42 mouse cellular contexts compared by ENCODE assay signal in genomic region chr4:107201779-107202178, GRCm38 (mm10). TPM values are rescaled to one million over a fixed set of nuclear protein-coding genes. Genes with fewer than 3 reads are reported as not detected.
DNase-seq lines count a peak whose midpoint lies in the region; ATAC-seq lines count a peak whose summit lies in the region.
"Had no signal": no experiment of that assay in that cellular context is flagged by ENCODE, and none has a peak within 500 bp of the region (broad histone marks: within the 10 kb centered on the region; RNA-seq: fewer than 3 reads in every experiment).

No protein-coding gene starts in this region.

- peaks cover 4% of the 10 kb centered on the region; the same call in 1 of the 2 replicates for H3K36me3 ChIP-seq in forebrain, embryonic 11.5 days (ENCODE audit: control insufficient read depth, insufficient read depth, low read length)
- peaks cover 90% of the 10 kb centered on the region for H3K36me3 ChIP-seq in forebrain, embryonic 12.5 days (replicated peaks)

- H3K27ac ChIP-seq in forebrain, embryonic 11.5 days (ENCODE audit: low read depth, low read length), result no peak overlapping the region
- no peak overlapping the region for H3K27ac ChIP-seq in forebrain, embryonic 12.5 days
- H3K27ac ChIP-seq: embryonic facial prominence, embryonic 13.5 days; forebrain, embryonic 10.5 days; heart, embryonic 10.5 days; heart, embryonic 15.5 days; hindbrain, embryonic 12.5 days; hindbrain, postnatal 0 days; kidney, embryonic 15.5 days; layer of hippocampus, adult 2 months; liver, embryonic 14.5 days; midbrain, embryonic 12.5 days had no signal

- no peaks in the 10 kb centered on the region for H3K9me3 ChIP-seq in forebrain, embryonic 11.5 days (ENCODE audit: control insufficient read depth, low read length)
- no peaks in the 10 kb centered on the region for H3K9me3 ChIP-seq in forebrain, embryonic 12.5 days
- H3K9me3 ChIP-seq: embryonic facial prominence, embryonic 13.5 days; forebrain, embryonic 10.5 days; heart, embryonic 10.5 days; heart, embryonic 15.5 days; hindbrain, embryonic 12.5 days; kidney, embryonic 15.5 days; megakaryocyte, embryonic 14.5 days; midbrain, embryonic 12.5 days had no signal

- ATAC-seq in forebrain, embryonic 11.5 days (replicated peaks; ENCODE audit: low FRiP score), result no peak
- no peak for ATAC-seq in forebrain, embryonic 12.5 days (ENCODE audit: low FRiP score)
- ATAC-seq in megakaryocyte, adult 5-6 weeks (ENCODE audit: poor library complexity, severe bottlenecking), result peak; percentile 46; the same call in 1 of the 2 replicates
- ATAC-seq: forebrain, postnatal 0 days; hindbrain, postnatal 0 days; intestine, postnatal 0 days had no signal

- no peak overlapping the region for H3K4me2 ChIP-seq in forebrain, embryonic 11.5 days (ENCODE audit: low read depth, low read length, severe bottlenecking)
- H3K4me2 ChIP-seq in forebrain, embryonic 12.5 days, result no peak overlapping the region
- H3K4me2 ChIP-seq: embryonic facial prominence, embryonic 13.5 days; heart, embryonic 15.5 days; hindbrain, embryonic 12.5 days; kidney, embryonic 15.5 days; lung, embryonic 14.5 days; midbrain, embryonic 12.5 days had no signal

- H3K4me1 ChIP-seq in forebrain, embryonic 11.5 days (replicated peaks; ENCODE audit: control insufficient read depth, insufficient read depth, low read length), result no peaks in the 10 kb centered on the region
- no peaks in the 10 kb centered on the region for H3K4me1 ChIP-seq in forebrain, embryonic 12.5 days
- H3K4me1 ChIP-seq: embryonic facial prominence, embryonic 13.5 days; forebrain, embryonic 10.5 days; heart, embryonic 10.5 days; heart, embryonic 15.5 days; hindbrain, embryonic 12.5 days; kidney, embryonic 15.5 days; midbrain, embryonic 12.5 days had no signal

- 98% methylated on average over 3 of the region's 3 CpGs for WGBS in forebrain, embryonic 11.5 days
- 96% methylated on average over 3 of the region's 3 CpGs for WGBS in forebrain, embryonic 12.5 days

- no peaks in the 10 kb centered on the region for H3K27me3 ChIP-seq in forebrain, embryonic 11.5 days (ENCODE audit: control insufficient read depth, insufficient read depth, low read length)
- no peaks in the 10 kb centered on the region for H3K27me3 ChIP-seq in forebrain, embryonic 12.5 days
- H3K27me3 ChIP-seq: CH12.LX; embryonic facial prominence, embryonic 13.5 days; hindbrain, embryonic 12.5 days; kidney, embryonic 15.5 days; megakaryocyte, embryonic 14.5 days; midbrain, embryonic 12.5 days had no signal

- peak; percentile 5 for DNase-seq in forebrain, embryonic 11.5 days (ENCODE audit: low spot score)
- DNase-seq in CD8-positive naive resting alpha-beta T cell, adult 2 months (ENCODE audit: low read depth in 2 of 2, low spot score in 2 of 2), result peak; percentile 31 to 43
- DNase-seq in thymus, postnatal 25 days, result peak; percentile 30
- DNase-seq in gastrocnemius, postnatal 4 days (ENCODE audit: low spot score in 2 of 2), result no peak
- no peak for DNase-seq in lung, postnatal 14 days
- no peak for DNase-seq in lung, postnatal 4 days
- DNase-seq: adrenal gland, postnatal 36 days; cerebellum, adult 18-20 months; cerebellum, postnatal 10 days; forebrain, postnatal 0 days; gastrocnemius, postnatal 10 days; kidney, postnatal 36 days; liver; lung, embryonic 14.5 days; retina, postnatal 1 day; right cerebral cortex, postnatal 14 days had no signal

- no peak overlapping the region for H3K9ac ChIP-seq in forebrain, embryonic 11.5 days (ENCODE audit: low read length)
- no peak overlapping the region for H3K9ac ChIP-seq in forebrain, embryonic 12.5 days
- H3K9ac ChIP-seq: embryonic facial prominence, embryonic 13.5 days; forebrain, postnatal 0 days; heart, embryonic 15.5 days; hindbrain, embryonic 12.5 days; kidney, embryonic 15.5 days; liver, embryonic 14.5 days; lung, embryonic 14.5 days; midbrain, embryonic 12.5 days had no signal

- H3K4me3 ChIP-seq in forebrain, embryonic 11.5 days (ENCODE audit: low read depth, low read length), result no peak overlapping the region
- H3K4me3 ChIP-seq in forebrain, embryonic 12.5 days (replicated peaks), result no peak overlapping the region
- H3K4me3 ChIP-seq: embryonic facial prominence, embryonic 13.5 days; forebrain, embryonic 10.5 days; heart, embryonic 10.5 days; heart, embryonic 15.5 days; hindbrain, embryonic 12.5 days; kidney, embryonic 15.5 days; layer of hippocampus, adult 2 months; megakaryocyte, embryonic 14.5 days; midbrain, embryonic 12.5 days; myocyte had no signal

RNA-seq across cellular contexts. Expression of gene Ldlrad1, which starts 7.2 kb away (rescaled TPM):
- polyA plus RNA-seq in forebrain, embryonic 11.5 days (2014; fragmentation: Nextera tagmentation; extraction: Ambion mirVana), result not detected in 2 replicates
- not detected in 2 replicates for polyA plus RNA-seq in forebrain, embryonic 12.5 days (2016; fragmentation: Nextera tagmentation; extraction: Ambion mirVana)
- total RNA-seq in megakaryocyte, adult 5-6 weeks (2015), result not detected in 2 replicates
- not detected in 2 replicates for total RNA-seq in megakaryocyte, adult 5-6 weeks (2017)
- total RNA-seq in gastrocnemius, postnatal 4 days (2021), result under 1 TPM in 1 of 2 experiments, not detected in 1; 0.34 TPM
- total RNA-seq: adrenal gland, postnatal 36 days; CH12.LX; common myeloid progenitor, adult 5-6 weeks; ES-E14; forebrain, postnatal 0 days; gastrocnemius, postnatal 10 days; granulocyte monocyte progenitor cell, adult 5-6 weeks; heart, postnatal 25 days; hindbrain, postnatal 0 days; layer of hippocampus, adult 2 months; layer of hippocampus, postnatal 25 days; midbrain, postnatal 0 days had no signal
- polyA plus RNA-seq: brain, embryonic 14.5 days; embryonic facial prominence, embryonic 13.5 days; forebrain, embryonic 10.5 days; forebrain, postnatal 0 days; heart, embryonic 10.5 days; heart, embryonic 15.5 days; hindbrain, embryonic 12.5 days; hindbrain, postnatal 0 days; intestine, postnatal 0 days; kidney, embryonic 15.5 days; limb, embryonic 11.5 days; liver, embryonic 14.5 days; lung, embryonic 14.5 days; midbrain, embryonic 12.5 days; midbrain, postnatal 0 days; myocyte; neural tube, embryonic 14.5 days; stomach, embryonic 14.5 days had no signal

RNA-seq across cellular contexts. Expression of gene Tceanc2, which starts 22.9 kb away (rescaled TPM):
- polyA plus RNA-seq in forebrain, embryonic 11.5 days (2014; fragmentation: Nextera tagmentation; extraction: Ambion mirVana), result 21.2 and 26.2 TPM in 2 replicates
- polyA plus RNA-seq in forebrain, embryonic 12.5 days (2016; fragmentation: Nextera tagmentation; extraction: Ambion mirVana), result 22.1 and 26.5 TPM in 2 replicates
- total RNA-seq in megakaryocyte, adult 5-6 weeks (2015), result 26.5 and 30.8 TPM in 2 replicates
- 33.3 and 36.7 TPM in 2 replicates for total RNA-seq in megakaryocyte, adult 5-6 weeks (2017)
- total RNA-seq in gastrocnemius, postnatal 4 days (2021), result 10 to 100 TPM; 17.8 to 21.4 TPM

RNA-seq across cellular contexts. Expression of gene Tmem59, which starts 23.6 kb away (rescaled TPM):
- 261 and 265 TPM in 2 replicates for polyA plus RNA-seq in forebrain, embryonic 11.5 days (2014; fragmentation: Nextera tagmentation; extraction: Ambion mirVana)
- polyA plus RNA-seq in forebrain, embryonic 12.5 days (2016; fragmentation: Nextera tagmentation; extraction: Ambion mirVana), result 289 and 296 TPM in 2 replicates
- 288 and 354 TPM in 2 replicates for total RNA-seq in megakaryocyte, adult 5-6 weeks (2015)
- 165 and 181 TPM in 2 replicates for total RNA-seq in megakaryocyte, adult 5-6 weeks (2017)
- 100 to 1,000 TPM; 142 to 149 TPM for total RNA-seq in gastrocnemius, postnatal 4 days (2021)

RNA-seq across cellular contexts. Expression of gene Lrrc42, which starts 51.6 kb away (rescaled TPM):
- polyA plus RNA-seq in forebrain, embryonic 11.5 days (2014; fragmentation: Nextera tagmentation; extraction: Ambion mirVana), result 90.5 and 99.5 TPM in 2 replicates
- 74.3 and 79.9 TPM in 2 replicates for polyA plus RNA-seq in forebrain, embryonic 12.5 days (2016; fragmentation: Nextera tagmentation; extraction: Ambion mirVana)
- 11.0 and 14.4 TPM in 2 replicates for total RNA-seq in megakaryocyte, adult 5-6 weeks (2015)
- 3.2 and 16.3 TPM in 2 replicates for total RNA-seq in megakaryocyte, adult 5-6 weeks (2017)
- 10 to 100 TPM; 25.2 to 26.5 TPM for total RNA-seq in gastrocnemius, postnatal 4 days (2021)

RNA-seq across cellular contexts. Expression of gene Hspb11, which starts 51.6 kb away (rescaled TPM):
- 23.7 and 27.2 TPM in 2 replicates for polyA plus RNA-seq in forebrain, embryonic 11.5 days (2014; fragmentation: Nextera tagmentation; extraction: Ambion mirVana)
- 34.3 and 37.8 TPM in 2 replicates for polyA plus RNA-seq in forebrain, embryonic 12.5 days (2016; fragmentation: Nextera tagmentation; extraction: Ambion mirVana)
- 17.1 and 23.3 TPM in 2 replicates for total RNA-seq in megakaryocyte, adult 5-6 weeks (2015)
- total RNA-seq in megakaryocyte, adult 5-6 weeks (2017), result 8.6 and 15.3 TPM in 2 replicates
- 10 to 100 TPM; 27.3 to 28.9 TPM for total RNA-seq in gastrocnemius, postnatal 4 days (2021)

Comparison
In these comparisons a context has a peak if more than half of its experiments do, and no peak if none do; other contexts are left out.
1. DNase-seq: peak in forebrain, embryonic 11.5 days (single experiment), CD8-positive naive resting alpha-beta T cell, adult 2 months (2 of 2) and thymus, postnatal 25 days (single experiment); none in gastrocnemius, postnatal 4 days (0 of 2), lung, postnatal 14 days (single experiment) and lung, postnatal 4 days (0 of 2).